Mouse (Mus musculus): ENCODE measurements around the gene Cux1. TPM values are rescaled to one million over a fixed set of nuclear protein-coding genes. Genes with fewer than 3 reads are reported as not detected.

The Cux1 gene
- polyA plus RNA-seq, 2 experiments: 39.0 to 64.3 TPM

DNA sequence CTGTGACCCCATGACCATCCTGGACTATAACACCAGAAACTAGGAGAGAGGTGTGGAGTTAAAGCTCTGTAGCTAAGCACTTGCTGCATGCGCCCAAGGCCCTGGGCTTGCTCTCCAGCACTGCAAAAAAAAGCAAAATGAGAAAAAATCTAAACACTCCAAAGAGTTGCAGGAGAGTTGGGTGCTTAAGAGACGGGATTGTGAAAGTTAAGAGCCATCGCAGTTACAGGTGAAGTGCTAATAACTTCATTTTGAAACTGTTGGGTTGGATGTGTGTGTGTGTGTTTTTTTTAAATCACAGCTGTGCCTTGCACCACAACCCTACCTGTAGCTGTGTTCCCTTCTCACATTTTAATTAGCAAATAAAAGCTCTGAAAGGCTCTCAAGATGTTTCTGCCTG is 68.5 kb downstream of the Cux1 start:
- ATAC-seq (ENCODE audit: low FRiP score, low read depth): no peak
- TF ChIP-seq POLR2A (IDR thresholded peaks at IDR 0.05; ENCODE audit: borderline replicate concordance, extremely low read depth, insufficient read depth, insufficient read length): no peak

DNA sequence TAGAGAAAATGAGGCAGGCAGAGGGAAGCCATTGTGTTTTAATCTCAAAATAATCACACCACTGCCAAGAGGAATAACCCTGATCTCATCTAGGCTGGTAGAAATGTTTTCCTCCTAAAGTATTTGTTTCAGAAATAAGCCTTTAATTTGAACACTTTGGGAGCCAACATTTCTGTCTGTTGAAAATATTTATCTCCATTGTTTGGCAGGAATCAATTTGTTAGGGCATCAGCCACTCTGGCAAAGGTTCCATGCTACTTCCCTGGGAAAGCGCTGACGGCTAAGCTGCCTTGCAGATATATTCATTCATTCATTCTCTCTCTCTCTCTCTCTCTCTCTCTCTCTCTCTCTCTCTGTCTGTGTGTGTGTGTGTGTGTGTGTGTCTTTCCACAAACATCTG is 70.0 kb downstream of the Cux1 start:
- H3K4me1 ChIP-seq (ENCODE audit: control insufficient read depth, insufficient read depth, low read length): peaks cover 20% of the 10 kb centered on the region
- H3K4me3 ChIP-seq (replicated peaks; ENCODE audit: low read length): no peak overlapping the region
- no peak overlapping the region for H3K27ac ChIP-seq (replicated peaks; ENCODE audit: low read depth, low read length)
- no peak for ATAC-seq (ENCODE audit: low FRiP score, low read depth)
- H3K27me3 ChIP-seq (ENCODE audit: control insufficient read depth, insufficient read depth, low read length): peaks cover 11% of the 10 kb centered on the region; the same call in 1 of the 2 replicates
- H3K9ac ChIP-seq (ENCODE audit: low read depth, low read length, severe bottlenecking): no peak overlapping the region
- no peak for TF ChIP-seq POLR2A (IDR thresholded peaks at IDR 0.05; ENCODE audit: borderline replicate concordance, extremely low read depth, insufficient read depth, insufficient read length)
- H3K9me3 ChIP-seq (ENCODE audit: control insufficient read depth, low read length): no peaks in the 10 kb centered on the region
- H3K36me3 ChIP-seq (ENCODE audit: control insufficient read depth, insufficient read depth, low read length): no peaks in the 10 kb centered on the region
- no peak for DNase-seq (ENCODE audit: low spot score)
- 91% methylated on average over 2 of the region's 2 CpGs for WGBS
- H3K4me2 ChIP-seq (replicated peaks; ENCODE audit: low read depth, low read length, severe bottlenecking): no peak overlapping the region

More for the DNA sequence above, 68.5 kb downstream of the Cux1 start:
- Histone ChIP-seq H3K4me3 (replicated peaks; ENCODE audit: low read length) (no peak overlapping the region), H3K27me3 (ENCODE audit: control insufficient read depth, insufficient read depth, low read length) (peaks cover 11% of the 10 kb centered on the region; the same call in 1 of the 2 replicates), H3K9ac (ENCODE audit: low read depth, low read length, severe bottlenecking) (no peak overlapping the region), H3K4me2 (replicated peaks; ENCODE audit: low read depth, low read length, severe bottlenecking) (no peak overlapping the region), H3K36me3 (ENCODE audit: control insufficient read depth, insufficient read depth, low read length) (no peaks in the 10 kb centered on the region), H3K27ac (replicated peaks; ENCODE audit: low read depth, low read length) (no peak overlapping the region), H3K9me3 (ENCODE audit: control insufficient read depth, low read length) (no peaks in the 10 kb centered on the region), H3K4me1 (ENCODE audit: control insufficient read depth, insufficient read depth, low read length) (peaks cover 30% of the 10 kb centered on the region)
- 70% methylated on average over 3 of the region's 3 CpGs for WGBS
- DNase-seq (ENCODE audit: low spot score): no peak

DNA sequence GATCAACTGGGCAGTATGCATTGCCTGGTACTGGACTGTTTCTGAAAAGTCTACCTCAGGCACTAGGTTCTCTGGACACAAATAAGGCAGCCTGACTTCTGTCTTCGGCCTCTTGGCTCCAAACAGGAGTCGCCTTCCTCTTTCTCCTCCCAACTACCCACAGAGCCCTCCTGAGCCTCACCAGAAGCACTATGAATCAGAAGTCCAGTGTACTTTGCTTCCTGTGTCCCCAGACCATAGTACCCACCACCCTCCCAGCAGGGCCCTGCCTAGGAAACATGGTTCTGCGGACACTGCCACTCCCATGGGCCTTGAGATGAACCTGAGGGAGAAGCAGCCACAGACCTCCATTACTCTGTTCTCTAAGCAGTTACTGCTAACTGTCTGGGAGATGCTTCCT is 71.7 kb downstream of the Cux1 start:
- H3K9ac ChIP-seq (ENCODE audit: low read depth, low read length, severe bottlenecking): no peak overlapping the region
- ATAC-seq (ENCODE audit: low FRiP score, low read depth) (no peak), DNase-seq (ENCODE audit: low spot score) (no peak)
- no peak overlapping the region for H3K4me2 ChIP-seq (replicated peaks; ENCODE audit: low read depth, low read length, severe bottlenecking)
- H3K36me3 ChIP-seq (ENCODE audit: control insufficient read depth, insufficient read depth, low read length): no peaks in the 10 kb centered on the region
- H3K4me3 ChIP-seq (replicated peaks; ENCODE audit: low read length): no peak overlapping the region
- H3K27ac ChIP-seq (replicated peaks; ENCODE audit: low read depth, low read length): no peak overlapping the region
- peaks cover 14% of the 10 kb centered on the region for H3K4me1 ChIP-seq (ENCODE audit: control insufficient read depth, insufficient read depth, low read length)
- 92% methylated on average over 2 of the region's 3 CpGs for WGBS
- peaks cover 6% of the 10 kb centered on the region; the same call in 1 of the 2 replicates for H3K27me3 ChIP-seq (ENCODE audit: control insufficient read depth, insufficient read depth, low read length)
- no peaks in the 10 kb centered on the region for H3K9me3 ChIP-seq (ENCODE audit: control insufficient read depth, low read length)
- no peak for TF ChIP-seq POLR2A (IDR thresholded peaks at IDR 0.05; ENCODE audit: borderline replicate concordance, extremely low read depth, insufficient read depth, insufficient read length)

DNA sequence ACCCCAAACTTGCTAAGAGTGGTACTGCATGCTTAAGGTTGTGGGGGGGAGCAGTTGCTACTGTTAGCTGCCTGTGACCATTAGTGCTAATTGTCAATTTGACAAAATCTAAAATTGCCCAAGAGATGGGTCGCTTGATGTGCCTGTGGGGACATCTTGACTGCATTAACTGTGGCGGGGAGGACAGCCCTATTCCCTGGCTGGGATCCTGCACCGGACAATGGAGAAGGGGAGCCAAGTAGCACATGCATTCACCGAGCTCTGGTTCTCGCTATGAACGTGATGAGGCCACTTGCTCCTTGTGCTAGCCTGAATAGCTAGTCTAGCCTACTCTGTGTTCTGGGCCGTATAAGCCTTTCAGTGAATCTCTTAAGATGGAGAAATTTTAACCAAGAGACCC is 72.4 kb downstream of the Cux1 start:
- Histone ChIP-seq H3K36me3 (ENCODE audit: control insufficient read depth, insufficient read depth, low read length) (no peaks in the 10 kb centered on the region), H3K9me3 (ENCODE audit: control insufficient read depth, low read length) (no peaks in the 10 kb centered on the region), H3K9ac (ENCODE audit: low read depth, low read length, severe bottlenecking) (no peak overlapping the region), H3K27me3 (ENCODE audit: control insufficient read depth, insufficient read depth, low read length) (0 out of 2 replicates have a peak, but pooled peaks cover 2% of the 10 kb centered on the region), H3K4me2 (replicated peaks; ENCODE audit: low read depth, low read length, severe bottlenecking) (no peak overlapping the region), H3K27ac (replicated peaks; ENCODE audit: low read depth, low read length) (no peak overlapping the region), H3K4me3 (replicated peaks; ENCODE audit: low read length) (no peak overlapping the region), H3K4me1 (ENCODE audit: control insufficient read depth, insufficient read depth, low read length) (peaks cover 12% of the 10 kb centered on the region)
- WGBS: 82% methylated on average over 7 of the region's 7 CpGs
- ATAC-seq (ENCODE audit: low FRiP score, low read depth) (no peak), DNase-seq (ENCODE audit: low spot score) (no peak)
- TF ChIP-seq POLR2A (IDR thresholded peaks at IDR 0.05; ENCODE audit: borderline replicate concordance, extremely low read depth, insufficient read depth, insufficient read length): no peak

DNA sequence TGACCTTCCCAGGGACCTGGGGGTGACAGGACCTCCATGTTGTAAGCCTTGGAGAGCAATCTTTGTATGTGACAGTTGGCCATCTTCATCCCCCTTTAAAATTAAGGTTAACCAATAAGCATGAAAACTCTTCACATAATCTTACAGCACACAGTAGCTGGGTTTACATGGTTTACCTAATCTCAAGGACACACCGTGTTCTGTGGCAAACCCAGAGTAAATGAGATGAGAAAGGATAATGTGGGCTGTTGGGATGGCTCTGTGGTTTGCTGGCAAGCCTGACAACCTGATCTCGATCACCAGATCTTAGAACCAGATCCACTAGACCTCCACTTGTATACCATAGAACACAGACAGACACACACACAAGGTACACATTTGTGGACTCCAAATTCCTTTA is 73.0 kb downstream of the Cux1 start:
- DNase-seq (ENCODE audit: low spot score) (no peak), ATAC-seq (ENCODE audit: low FRiP score, low read depth) (no peak)
- H3K27me3 ChIP-seq (ENCODE audit: control insufficient read depth, insufficient read depth, low read length): no peaks in the 10 kb centered on the region
- H3K9me3 ChIP-seq (ENCODE audit: control insufficient read depth, low read length): no peaks in the 10 kb centered on the region
- H3K4me2 ChIP-seq (replicated peaks; ENCODE audit: low read depth, low read length, severe bottlenecking): no peak overlapping the region
- peaks cover 14% of the 10 kb centered on the region for H3K4me1 ChIP-seq (ENCODE audit: control insufficient read depth, insufficient read depth, low read length)
- WGBS: 92% methylated on average over 2 of the region's 2 CpGs
- no peak overlapping the region for H3K4me3 ChIP-seq (replicated peaks; ENCODE audit: low read length)
- no peaks in the 10 kb centered on the region for H3K36me3 ChIP-seq (ENCODE audit: control insufficient read depth, insufficient read depth, low read length)
- no peak overlapping the region for H3K9ac ChIP-seq (ENCODE audit: low read depth, low read length, severe bottlenecking)
- H3K27ac ChIP-seq (replicated peaks; ENCODE audit: low read depth, low read length): no peak overlapping the region
- no peak for TF ChIP-seq POLR2A (IDR thresholded peaks at IDR 0.05; ENCODE audit: borderline replicate concordance, extremely low read depth, insufficient read depth, insufficient read length)

DNA sequence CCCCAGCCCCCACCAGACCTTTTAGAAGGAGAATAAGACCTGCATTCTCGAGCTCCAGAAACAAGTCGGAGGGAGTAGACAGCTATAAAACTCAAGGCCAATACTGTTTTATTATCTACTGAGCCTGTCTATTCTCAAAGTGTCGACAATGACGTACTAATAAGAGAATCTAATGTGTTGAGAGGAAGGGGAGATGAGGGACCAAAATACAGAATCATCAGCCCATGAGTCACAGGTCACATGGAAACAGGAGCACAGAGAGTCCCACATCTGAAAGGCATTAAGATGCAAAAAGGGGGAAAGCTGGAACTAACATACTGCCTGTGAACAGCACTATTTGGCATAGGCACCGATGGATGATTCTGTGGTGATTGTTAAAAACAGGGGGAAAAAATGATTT is 77.8 kb downstream of the Cux1 start:
- WGBS: 36% methylated on average over 5 of the region's 5 CpGs
- ATAC-seq (ENCODE audit: low FRiP score, low read depth): peak; percentile 78

More for the DNA sequence above, 77.8 kb downstream of the Cux1 start:
- Histone ChIP-seq H3K9me3 (ENCODE audit: control insufficient read depth, low read length) (no peaks in the 10 kb centered on the region), H3K4me3 (replicated peaks; ENCODE audit: low read length) (no peak overlapping the region), H3K4me1 (ENCODE audit: control insufficient read depth, insufficient read depth, low read length) (peaks cover 25% of the 10 kb centered on the region), H3K27me3 (ENCODE audit: control insufficient read depth, insufficient read depth, low read length) (no peaks in the 10 kb centered on the region), H3K9ac (ENCODE audit: low read depth, low read length, severe bottlenecking) (no peak overlapping the region), H3K27ac (replicated peaks; ENCODE audit: low read depth, low read length) (no peak overlapping the region), H3K4me2 (replicated peaks; ENCODE audit: low read depth, low read length, severe bottlenecking) (no peak overlapping the region), H3K36me3 (ENCODE audit: control insufficient read depth, insufficient read depth, low read length) (peaks cover 12% of the 10 kb centered on the region)
- TF ChIP-seq POLR2A (IDR thresholded peaks at IDR 0.05; ENCODE audit: borderline replicate concordance, extremely low read depth, insufficient read depth, insufficient read length): no peak
- peak; percentile 38 for DNase-seq (ENCODE audit: low spot score)
